Mouse (Mus musculus) lung, adult 18-20 months (tissue): ENCODE results near the gene Wdtc1.

ENCODE experiments used
- DNase-seq, 2 experiments: peaks; one replicate each; pipeline ENCODE4 v3.0.0; 2022; ENCODE audit warnings: mixed read lengths in 2 of 2

Wdtc1 gene

GRCm38 (mm10) chr4:133281513-133281912 lies 71.8 kb downstream of the Wdtc1 start:
- no peak for DNase-seq

DNA sequence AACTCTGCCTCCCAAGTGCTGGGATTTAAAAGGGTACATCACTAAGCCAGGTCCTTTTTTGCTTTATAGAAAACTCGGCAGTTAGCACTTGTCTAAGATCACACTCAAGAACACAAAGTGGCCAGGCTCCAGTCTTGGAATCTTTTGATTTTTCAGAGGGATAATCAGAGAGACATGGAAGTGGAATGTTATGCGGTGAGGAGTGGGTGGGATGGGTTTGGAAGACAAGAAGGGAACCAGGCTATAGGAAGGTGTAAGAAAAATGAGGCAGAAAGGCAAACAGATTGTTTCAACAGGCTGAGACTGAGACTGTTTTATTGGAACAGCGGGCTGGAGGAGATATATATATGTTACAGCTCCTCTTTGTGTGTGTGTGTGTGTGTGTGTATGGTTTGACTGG lies 74.8 kb downstream of the Wdtc1 start:
- no peak for DNase-seq

DNA sequence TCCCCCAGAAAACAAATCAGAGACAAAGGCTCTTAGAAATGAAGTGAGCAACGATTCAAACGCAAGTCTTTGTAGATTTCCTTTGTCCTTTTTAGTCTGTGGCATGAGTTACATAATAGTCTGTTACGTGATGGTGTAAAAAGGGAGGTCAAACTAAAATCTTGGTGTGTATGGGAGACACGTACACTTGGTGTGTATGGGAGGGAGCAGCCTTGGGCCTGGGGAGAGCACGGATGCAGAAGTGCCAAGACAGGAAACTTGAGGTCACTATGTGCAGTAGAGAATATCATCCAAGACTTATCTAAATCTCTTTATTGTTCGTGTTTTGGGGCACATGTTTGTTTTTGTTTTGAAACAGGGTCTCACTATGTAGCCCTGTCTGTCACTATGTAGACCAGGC lies 75.2 kb downstream of the Wdtc1 start:
- no peak for DNase-seq

DNA sequence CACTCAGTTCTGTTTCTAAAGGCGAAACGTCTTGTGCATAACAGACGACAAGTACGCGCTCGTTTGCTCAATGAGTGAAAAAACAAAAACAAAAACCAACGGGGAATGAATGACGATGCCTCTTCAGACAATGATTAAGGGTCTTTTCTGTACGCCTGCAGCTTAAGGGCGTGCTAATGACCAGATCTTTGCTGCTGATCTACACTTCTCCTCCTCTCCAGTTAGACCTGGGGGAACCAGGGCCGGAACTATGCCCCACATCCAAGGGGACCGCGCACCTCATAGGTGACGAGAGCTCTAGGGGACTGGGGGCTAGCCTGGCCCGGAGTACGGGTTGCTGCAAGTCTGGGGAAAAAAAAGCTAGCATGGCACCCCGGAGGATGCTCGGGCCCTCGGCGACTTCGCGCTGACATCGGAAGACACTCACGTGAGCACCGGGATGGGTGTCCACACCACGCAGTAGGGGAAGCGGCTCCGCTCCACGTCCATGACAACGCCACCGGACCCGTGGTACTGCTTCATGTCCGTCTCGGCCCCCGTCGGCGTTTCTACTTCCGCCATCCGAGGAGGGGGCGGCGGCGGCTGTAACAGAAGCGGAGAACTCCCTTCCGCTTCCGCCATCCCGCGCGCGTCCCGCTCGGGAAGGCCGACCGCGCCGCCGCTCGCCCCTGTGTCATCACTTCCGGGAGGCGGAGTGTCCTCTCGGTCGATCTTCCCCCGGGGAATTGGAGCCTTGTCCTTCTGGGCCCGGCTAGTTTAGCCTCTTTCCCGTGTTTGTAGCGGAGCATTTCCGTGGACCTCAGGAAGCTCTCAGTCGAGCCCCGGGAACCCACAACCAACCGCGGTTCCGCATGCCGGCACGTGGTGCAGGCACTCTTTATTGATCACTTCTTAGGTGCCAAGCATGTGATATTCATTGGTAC lies 75.9 kb downstream of the Wdtc1 start, which contains the start of gene Tmem222:
Gene Tmem222 (minus strand): TSS at position 689 of the 923 bp plus-strand sequence.
- peak; percentile 96 for DNase-seq

DNA sequence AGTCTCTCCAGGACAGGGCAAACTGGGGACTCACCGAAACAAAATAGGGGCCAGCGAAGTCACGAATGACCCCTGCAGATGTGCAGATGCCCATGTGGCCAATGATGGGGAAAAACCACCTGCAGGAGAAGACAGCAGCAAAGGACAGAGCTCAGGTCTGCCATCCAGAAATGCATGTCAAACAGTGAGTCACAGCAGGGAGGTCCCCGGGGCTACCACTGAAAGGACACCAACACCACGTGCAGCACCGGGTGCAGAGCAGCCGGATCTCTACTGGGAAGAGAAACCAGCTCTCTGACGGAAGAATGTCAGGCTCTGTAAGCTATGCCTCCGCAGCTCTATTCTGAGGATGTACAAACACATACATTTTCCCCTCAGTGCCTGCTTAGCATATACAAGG lies 82.4 kb downstream of the Wdtc1 start:
- DNase-seq: no peak

- peak in 1 of 2 experiments; percentile 47 for DNase-seq
These were observed 83.7 kb downstream of the Wdtc1 start for GRCm38 (mm10) chr4:133269596-133269995.

- DNase-seq: no peak
These were observed 84.3 kb downstream of the Wdtc1 start for GRCm38 (mm10) chr4:133268931-133269330.

DNA sequence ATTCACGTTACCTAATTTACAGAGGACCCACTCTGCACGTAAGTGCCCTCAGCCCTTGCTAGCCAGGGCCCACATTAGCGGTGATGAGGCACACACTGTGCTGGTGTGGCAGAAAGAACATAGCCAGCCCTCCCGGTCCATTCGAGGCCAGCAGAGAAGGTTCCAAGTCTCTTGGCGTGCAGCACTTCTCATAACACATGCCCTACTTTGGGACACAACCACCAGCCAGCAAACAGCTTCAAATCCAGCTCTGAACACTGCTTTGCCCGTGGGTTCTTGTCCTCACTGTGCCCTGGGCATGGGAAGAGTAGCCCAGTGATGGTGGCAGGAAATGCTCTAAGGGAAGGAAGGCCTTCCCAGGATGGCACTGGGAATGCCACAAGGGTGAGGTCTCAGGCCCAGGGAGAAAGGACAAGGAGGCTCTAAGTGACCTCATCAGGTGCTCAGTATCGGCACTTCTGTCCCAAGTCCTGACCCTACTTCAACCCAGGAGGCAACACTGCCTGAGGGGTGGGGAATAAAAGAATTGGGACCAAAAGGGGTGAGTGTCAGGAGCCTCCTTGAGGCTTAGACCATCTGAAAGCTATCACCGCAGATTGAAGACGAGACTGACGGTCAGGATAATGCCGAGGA lies 86.9 kb downstream of the Wdtc1 start:
- no peak for DNase-seq

GRCm38 (mm10) chr4:133265759-133266158 lies 87.5 kb downstream of the Wdtc1 start:
- DNase-seq: no peak

DNA sequence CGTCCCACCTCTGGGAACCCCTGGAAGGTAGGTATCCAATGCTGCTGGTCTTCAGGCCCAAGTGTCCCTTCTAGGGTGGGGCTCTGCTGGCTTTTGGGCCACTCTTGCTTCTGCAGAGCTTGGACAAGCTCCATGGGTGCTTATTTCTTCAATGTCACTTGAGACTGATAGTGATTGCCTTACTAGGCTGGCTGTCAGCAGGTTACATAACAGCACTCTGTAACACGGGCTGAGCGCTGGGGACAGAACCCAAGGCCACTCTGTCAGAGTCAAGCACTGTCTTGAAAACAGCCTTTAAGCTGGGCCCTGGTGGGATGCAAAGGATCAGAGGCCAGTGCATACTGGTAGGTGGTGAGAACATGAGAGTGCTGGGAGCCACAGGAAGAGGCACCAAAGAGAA lies 88.0 kb downstream of the Wdtc1 start:
- no peak for DNase-seq

DNA sequence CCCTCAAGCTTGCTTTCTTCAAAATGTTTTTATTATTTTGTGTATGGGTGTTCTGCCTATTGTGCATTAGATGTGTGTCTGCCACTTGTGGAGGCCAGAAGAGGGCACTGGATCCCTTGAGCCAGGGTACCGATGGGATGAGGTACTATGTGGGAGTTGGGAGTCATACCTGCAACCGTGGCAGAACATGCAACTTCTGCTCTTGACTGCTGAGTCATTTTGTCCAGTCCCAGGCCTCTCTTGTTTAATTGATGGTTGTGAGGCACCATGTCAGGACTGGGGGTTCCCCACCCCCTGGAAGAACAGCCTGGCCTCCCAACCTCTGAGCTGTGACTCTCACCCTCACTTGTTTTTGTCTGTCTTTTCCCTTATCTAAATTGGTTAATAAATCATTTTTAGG lies 88.7 kb downstream of the Wdtc1 start:
- DNase-seq: no peak

GRCm38 (mm10) chr4:133263756-133264155 lies 89.5 kb downstream of the Wdtc1 start:
- no peak for DNase-seq

DNA sequence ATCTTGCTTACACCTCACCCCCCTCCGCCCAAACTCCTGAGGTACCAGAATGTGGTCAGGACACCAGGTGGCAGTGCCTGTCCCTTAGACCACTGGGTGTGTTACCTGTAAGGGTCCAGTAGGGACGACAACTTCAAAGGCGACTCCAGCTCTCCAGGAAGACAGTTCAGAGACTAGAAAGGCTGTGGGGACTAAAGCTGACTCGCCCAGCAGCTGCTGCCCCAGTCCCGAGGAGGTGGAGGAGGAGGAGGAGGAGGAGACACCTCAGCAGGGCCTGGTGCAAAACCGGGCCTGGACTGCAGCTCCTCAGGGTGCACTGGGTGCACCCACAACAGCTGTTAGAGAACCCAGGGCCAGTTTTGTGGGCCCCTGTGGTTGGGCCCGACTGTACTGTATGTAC lies 90.4 kb downstream of the Wdtc1 start, which contains the start of gene Sytl1:
Gene Sytl1 (minus strand): TSS at position 232 of the 400 bp plus-strand sequence.
- DNase-seq: no peak

GRCm38 (mm10) chr4:133262375-133262765 lies 90.9 kb downstream of the Wdtc1 start:
- no peak for DNase-seq

DNA sequence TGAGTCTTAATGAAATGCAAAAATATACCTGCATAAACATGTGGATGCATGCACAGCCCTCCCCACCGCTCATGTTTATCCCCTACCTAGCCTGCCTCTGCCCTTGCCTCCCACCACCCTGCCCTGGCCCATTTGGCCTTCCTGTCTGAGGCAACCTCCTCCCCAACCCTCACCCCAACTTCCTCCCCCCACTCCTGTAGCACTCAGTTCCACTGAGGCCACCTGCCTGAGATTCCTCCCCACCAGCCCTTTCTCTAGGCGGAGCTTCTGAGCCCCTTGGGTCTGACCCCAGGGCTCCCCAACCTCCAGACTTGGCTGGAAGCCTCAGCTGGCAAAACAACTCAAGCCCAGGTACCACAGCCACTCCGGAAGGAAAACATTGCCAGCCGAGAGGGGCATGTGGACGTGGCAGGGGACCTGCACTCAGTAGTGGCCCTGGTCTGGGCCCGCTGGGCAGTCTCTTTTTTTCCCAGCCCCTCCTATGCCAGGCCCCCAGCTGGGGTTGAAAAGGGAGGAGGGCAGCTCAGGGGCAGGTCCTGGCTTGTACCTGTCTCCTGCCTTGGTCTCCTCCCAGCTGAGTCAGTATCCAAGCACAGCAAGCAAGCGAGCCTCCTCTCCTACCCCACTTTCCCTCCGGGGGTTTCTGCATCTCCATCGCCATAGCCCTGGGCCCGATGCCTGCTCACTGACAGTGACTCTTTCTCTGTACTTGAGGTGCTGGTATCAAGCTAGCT lies 91.5 kb downstream of the Wdtc1 start:
- no peak for DNase-seq

DNA sequence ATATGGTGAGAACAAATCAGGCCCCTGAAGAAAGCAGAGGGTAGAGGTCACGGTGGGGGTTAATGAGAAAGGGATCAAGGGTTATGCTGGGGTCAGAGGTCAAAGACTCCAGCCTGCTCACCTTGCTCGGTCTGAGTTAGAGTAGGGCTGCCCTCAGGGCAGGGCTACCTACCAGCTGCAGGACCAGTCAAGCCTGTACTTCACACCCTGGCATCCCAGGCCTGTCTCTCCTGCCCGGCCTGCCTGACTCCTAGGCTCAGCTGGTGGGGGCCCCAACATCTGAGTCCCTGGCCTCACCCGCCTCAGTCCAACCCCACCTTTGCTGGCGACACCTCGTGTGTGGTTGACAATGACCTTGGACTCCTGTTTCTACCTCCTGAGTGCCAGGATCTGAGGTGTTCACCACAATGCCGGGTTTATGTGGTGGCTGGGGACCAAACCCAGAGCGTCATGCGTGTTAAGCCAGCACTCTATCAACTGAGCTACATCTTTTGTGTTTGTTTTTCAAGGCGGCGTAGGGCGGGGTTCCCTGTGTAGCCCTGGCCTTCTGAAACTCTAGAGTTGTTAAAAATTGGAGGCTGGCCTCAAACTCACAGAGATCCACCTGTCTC lies 95.4 kb downstream of the Wdtc1 start:
- DNase-seq: no peak

- peak; percentile 44 to 49 for DNase-seq
These were observed 96.1 kb downstream of the Wdtc1 start for GRCm38 (mm10) chr4:133257230-133257629.

- no peak for DNase-seq
These were observed 96.5 kb downstream of the Wdtc1 start for GRCm38 (mm10) chr4:133256820-133257219.

- no peak for DNase-seq
These were observed 97.9 kb downstream of the Wdtc1 start for GRCm38 (mm10) chr4:133255392-133255791.

- no peak for DNase-seq
These were observed 99.9 kb downstream of the Wdtc1 start for GRCm38 (mm10) chr4:133253412-133253811.

DNA sequence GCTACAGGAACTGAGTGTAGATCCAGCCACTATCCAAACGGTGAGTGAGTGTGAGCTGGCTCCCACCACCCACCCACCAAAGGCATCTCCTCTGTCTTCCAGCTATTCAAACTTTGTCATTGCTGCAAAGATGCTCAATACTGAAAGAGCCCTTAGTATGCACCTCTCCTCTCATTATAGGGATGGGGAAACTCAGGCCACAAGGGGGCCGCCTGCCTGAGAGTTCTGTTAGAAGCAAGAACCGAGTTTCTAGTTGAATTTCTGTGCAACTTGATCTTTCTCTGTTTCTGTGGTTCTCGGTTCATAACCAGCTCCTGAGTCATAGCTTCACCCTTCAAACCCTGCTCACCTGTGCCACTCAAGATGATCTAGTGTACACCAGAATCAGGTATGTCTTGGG lies 101.2 kb downstream of the Wdtc1 start:
- DNase-seq: no peak

GRCm38 (mm10) chr4:133251214-133251613 lies 102.1 kb downstream of the Wdtc1 start:
- no peak for DNase-seq

DNA sequence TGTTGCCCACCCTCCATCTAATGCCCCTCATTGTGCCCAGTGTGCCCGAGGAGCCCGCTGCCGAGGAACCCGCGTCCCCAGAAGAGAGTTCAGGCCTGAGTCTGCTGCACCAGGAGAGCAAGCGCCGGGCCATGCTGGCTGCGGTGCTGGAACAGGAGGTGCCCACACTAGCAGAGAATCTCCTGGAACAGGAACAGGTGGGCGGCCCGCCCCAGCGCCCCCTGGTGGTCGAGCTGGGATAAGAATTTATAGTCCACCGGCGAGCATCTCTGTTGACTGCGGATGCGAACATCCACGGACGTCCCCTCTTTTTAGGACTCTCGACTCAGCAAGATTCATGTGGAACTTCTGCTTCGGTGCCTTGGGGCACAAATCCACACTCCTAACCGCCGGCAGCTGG lies 102.7 kb downstream of the Wdtc1 start:
- peak; percentile 79 to 88 for DNase-seq
